Mouse (Mus musculus) cerebellum, postnatal 10 days (tissue): ENCODE measurements around the gene Stfa3.
"Not testable (repeated sequence)": the region's sequence is repeated elsewhere in the genome, so short reads cannot be mapped to it uniquely, and the experiment has no call there.

Experiments used
- DNase-seq, 2 experiments: peaks; one replicate each; pipeline ENCODE4 v3.0.0; 2021; ENCODE audit warnings: mixed read lengths in 2 of 2

Gene Stfa3

GRCm38 (mm10) chr16:36455342-36455802 is at the start of gene Stfa3:
Stfa3 (minus strand) TSS chr16:36455392.
- DNase-seq = no peak

- no peak for DNase-seq
These were observed 47.1 kb upstream of the Stfa3 start for GRCm38 (mm10) chr16:36502286-36502685.

GRCm38 (mm10) chr16:36492420-36492819 is 37.2 kb upstream of the Stfa3 start:
- no peak for DNase-seq

- no peak for DNase-seq
These were observed 21.7 kb upstream of the Stfa3 start for GRCm38 (mm10) chr16:36476866-36477265.

GRCm38 (mm10) chr16:36475530-36475929 is 20.3 kb upstream of the Stfa3 start:
- DNase-seq = no peak

GRCm38 (mm10) chr16:36474849-36475248 is 19.7 kb upstream of the Stfa3 start:
- no peak for DNase-seq

- DNase-seq = peak; percentile 61
These were observed 18.3 kb upstream of the Stfa3 start for GRCm38 (mm10) chr16:36473217-36474216.

GRCm38 (mm10) chr16:36471066-36471633 is 16.0 kb upstream of the Stfa3 start:
- no peak for DNase-seq

GRCm38 (mm10) chr16:36469955-36470478 is 14.8 kb upstream of the Stfa3 start:
- DNase-seq = peak; percentile 17 to 42

- no peak for DNase-seq
These were observed 14.2 kb upstream of the Stfa3 start for GRCm38 (mm10) chr16:36469367-36469766.

- peak in 1 of 2 experiments; percentile 24 for DNase-seq
These were observed 13.7 kb upstream of the Stfa3 start for GRCm38 (mm10) chr16:36468862-36469261.

GRCm38 (mm10) chr16:36467936-36468335 is 12.7 kb upstream of the Stfa3 start:
- DNase-seq = no peak

GRCm38 (mm10) chr16:36465436-36465835 is 10.2 kb upstream of the Stfa3 start:
- no peak for DNase-seq

GRCm38 (mm10) chr16:36464076-36464475 is 8.9 kb upstream of the Stfa3 start:
- DNase-seq = no peak

GRCm38 (mm10) chr16:36460426-36460825 is 5.2 kb upstream of the Stfa3 start:
- no peak for DNase-seq

GRCm38 (mm10) chr16:36420979-36421378 is 34.2 kb downstream of the Stfa3 start:
- not testable (repeated sequence) for DNase-seq

- DNase-seq = no peak
These were observed 46.8 kb downstream of the Stfa3 start, which contains the start of gene Stfa2 for GRCm38 (mm10) chr16:36408357-36408756. Stfa2 (minus strand) TSS chr16:36408457.
